Mouse (Mus musculus) heart, embryonic 11.5 days (tissue): ENCODE results near the gene 1700122O11Rik. TPM values are rescaled to one million over a fixed set of nuclear protein-coding genes. Genes with fewer than 3 reads are reported as not detected.

ENCODE experiments used
- ATAC-seq: fragments of 200-750 bp; cut with Nextera tagmentation; replicated peaks from 2 replicates; pipeline ENCODE4 v1.8.0; 2017; ENCODE audit warnings: moderate library complexity; ENCODE audit not compliant: insufficient number of reproducible peaks, low FRiP score, low TSS enrichment
- H3K27ac ChIP-seq: fragments of 300-500 bp; sonication (generic); 2 replicates; pipeline ENCODE4 v1.5.1; 2014; ENCODE audit warnings: mild to moderate bottlenecking, low read depth, low read length
- H3K27me3 ChIP-seq: fragments of 300-500 bp; sonication (generic); 2 replicates; pipeline ENCODE4 v1.6.1; 2014; ENCODE audit warnings: mild to moderate bottlenecking, low read length, mixed read lengths; ENCODE audit not compliant: control insufficient read depth, insufficient read depth
- H3K36me3 ChIP-seq: fragments of 300-500 bp; sonication (generic); 2 replicates; pipeline ENCODE4 v1.6.1; 2014; ENCODE audit warnings: mild to moderate bottlenecking, low read length, moderate library complexity, mixed read lengths; ENCODE audit not compliant: control insufficient read depth, insufficient read depth
- H3K4me1 ChIP-seq: fragments of 300-500 bp; sonication (generic); 2 replicates; pipeline ENCODE4 v1.6.1; 2014; ENCODE audit warnings: low read length; ENCODE audit not compliant: control insufficient read depth, insufficient read depth
- H3K4me2 ChIP-seq: fragments of 300-500 bp; sonication (generic); 2 replicates; pipeline ENCODE4 v1.6.1; 2014; ENCODE audit warnings: mild to moderate bottlenecking, moderate library complexity
- H3K4me3 ChIP-seq: fragments of 300-500 bp; sonication (generic); 2 replicates; pipeline ENCODE4 v1.5.1; 2014; ENCODE audit warnings: low read depth, low read length
- H3K9ac ChIP-seq: fragments of 300-500 bp; sonication (generic); 2 replicates; pipeline ENCODE4 v1.6.1; 2014; ENCODE audit warnings: mild to moderate bottlenecking, low read depth, low read length, moderate library complexity
- H3K9me3 ChIP-seq: fragments of 300-500 bp; sonication (generic); replicated peaks from 2 replicates; pipeline ENCODE4 v1.6.1; 2016; ENCODE audit warnings: low read length; ENCODE audit not compliant: control insufficient read depth
- WGBS: fragments of 180-500 bp; shearing (Covaris S2); extraction: QIAGEN DNeasy Blood & Tissue Kit; methylation state at CpG from one replicate; pipeline ENCODE4 v1.1.7; 2014; ENCODE audit not compliant: insufficient replicate concordance; 5-methylcytosine and 5-hydroxymethylcytosine counted together
- polyA plus RNA-seq: library from polyadenylated mRNA; unstranded; fragments of >200 nt; fragmentation: Nextera tagmentation; extraction: Ambion mirVana; gene quantifications from 2 replicates; pipeline ENCODE4 v1.2.1, GENCODE M21; 2014

Gene 1700122O11Rik
- not detected in 2 replicates for polyA plus RNA-seq

- no peak within 1 kb of the TSS for H3K4me3 ChIP-seq
- ATAC-seq: no peak
- 83% methylated on average over 2 of the region's 2 CpGs for WGBS
Observed at GRCm38 (mm10) chr17:48038193-48038592, at the start of gene 1700122O11Rik. Gene 1700122O11Rik, minus strand, starts transcription at chr17:48038293.

GRCm38 (mm10) chr17:48080626-48081025 lies 42.5 kb upstream of the 1700122O11Rik start:
- H3K9me3 ChIP-seq: no peaks in the 10 kb centered on the region
- H3K4me3 ChIP-seq: no peak overlapping the region
- no peak overlapping the region for H3K27ac ChIP-seq
- no peaks in the 10 kb centered on the region for H3K27me3 ChIP-seq
- no peaks in the 10 kb centered on the region for H3K36me3 ChIP-seq
- H3K9ac ChIP-seq: no peak overlapping the region
- 32% methylated on average over 3 of the region's 3 CpGs for WGBS
- H3K4me1 ChIP-seq: no peaks in the 10 kb centered on the region
- no peak overlapping the region for H3K4me2 ChIP-seq
- ATAC-seq: no peak

More at GRCm38 (mm10) chr17:48038193-48038592, at the start of gene 1700122O11Rik:
- Histone ChIP-seq H3K4me2 (peak within 1 kb of the TSS; percentile 60; the same call in 1 of the 2 replicates), H3K27me3 (no peaks in the 10 kb centered on the region), H3K4me1 (peaks cover 10% of the 10 kb centered on the region; the same call in 1 of the 2 replicates), H3K9me3 (no peaks in the 10 kb centered on the region), H3K27ac (no peak within 1 kb of the TSS), H3K9ac (no peak within 1 kb of the TSS), H3K36me3 (no peaks in the 10 kb centered on the region)

- Histone ChIP-seq H3K27me3 (no peaks in the 10 kb centered on the region), H3K9ac (no peak overlapping the region), H3K9me3 (peaks cover 3% of the 10 kb centered on the region; the same call in 1 of the 2 replicates), H3K27ac (no peak overlapping the region), H3K36me3 (no peaks in the 10 kb centered on the region), H3K4me2 (no peak overlapping the region), H3K4me1 (no peaks in the 10 kb centered on the region), H3K4me3 (no peak overlapping the region)
- 25% methylated on average over 5 of the region's 5 CpGs for WGBS
- no peak for ATAC-seq
Observed at GRCm38 (mm10) chr17:48067729-48068128, 29.6 kb upstream of the 1700122O11Rik start.

- Histone ChIP-seq H3K9me3 (peaks cover 3% of the 10 kb centered on the region; the same call in 1 of the 2 replicates), H3K9ac (no peak overlapping the region), H3K4me1 (no peaks in the 10 kb centered on the region), H3K27ac (no peak overlapping the region), H3K27me3 (no peaks in the 10 kb centered on the region), H3K36me3 (no peaks in the 10 kb centered on the region), H3K4me2 (no peak overlapping the region), H3K4me3 (no peak overlapping the region)
- 72% methylated on average over 10 of the region's 10 CpGs for WGBS
- ATAC-seq: no peak
Observed at GRCm38 (mm10) chr17:48067083-48067614, 29.1 kb upstream of the 1700122O11Rik start.

- no peaks in the 10 kb centered on the region for H3K27me3 ChIP-seq
- H3K4me3 ChIP-seq: no peak overlapping the region
- no peaks in the 10 kb centered on the region for H3K36me3 ChIP-seq
- ATAC-seq: no peak
- no peak overlapping the region for H3K4me2 ChIP-seq
- no peak overlapping the region for H3K9ac ChIP-seq
- H3K4me1 ChIP-seq: no peaks in the 10 kb centered on the region
- H3K27ac ChIP-seq: no peak overlapping the region
- WGBS: 35% methylated on average over 5 of the region's 5 CpGs
- no peaks in the 10 kb centered on the region for H3K9me3 ChIP-seq
Observed at GRCm38 (mm10) chr17:48065081-48065501, 27.0 kb upstream of the 1700122O11Rik start.

GRCm38 (mm10) chr17:48064196-48064843 lies 26.2 kb upstream of the 1700122O11Rik start:
- 42% methylated on average over 9 of the region's 10 CpGs for whole genome bisulfite sequencing
- Histone ChIP-seq H3K27me3 (no peaks in the 10 kb centered on the region; the same call in 1 of the 2 replicates), H3K27ac (no peak overlapping the region), H3K9ac (no peak overlapping the region), H3K9me3 (no peaks in the 10 kb centered on the region), H3K4me1 (no peaks in the 10 kb centered on the region), H3K4me3 (no peak overlapping the region), H3K4me2 (no peak overlapping the region), H3K36me3 (no peaks in the 10 kb centered on the region)
- no peak for ATAC-seq

- peaks cover 30% of the 10 kb centered on the region for H3K27me3 ChIP-seq
- H3K4me1 ChIP-seq: peaks cover 8% of the 10 kb centered on the region; the same call in 1 of the 2 replicates
- H3K27ac ChIP-seq: no peak overlapping the region
- ATAC-seq: no peak
- H3K36me3 ChIP-seq: no peaks in the 10 kb centered on the region
- WGBS: 2% methylated on average over 12 of the region's 12 CpGs
- H3K4me3 ChIP-seq: 0 out of 2 replicates have a peak overlapping the region, but pooled peaks have one; percentile 2
- no peaks in the 10 kb centered on the region for H3K9me3 ChIP-seq
- peak overlapping the region; percentile 37 for H3K4me2 ChIP-seq
- H3K9ac ChIP-seq: no peak overlapping the region
Observed at GRCm38 (mm10) chr17:48057382-48057781, 19.3 kb upstream of the 1700122O11Rik start.

GRCm38 (mm10) chr17:48055076-48055816 lies 17.2 kb upstream of the 1700122O11Rik start:
- Histone ChIP-seq H3K36me3 (no peaks in the 10 kb centered on the region), H3K9me3 (no peaks in the 10 kb centered on the region), H3K4me3 (no peak overlapping the region), H3K4me1 (peaks cover 8% of the 10 kb centered on the region; the same call in 1 of the 2 replicates), H3K27ac (no peak overlapping the region), H3K9ac (no peak overlapping the region), H3K4me2 (no peak overlapping the region), H3K27me3 (peaks cover 30% of the 10 kb centered on the region)
- 42% methylated on average over 19 of the region's 20 CpGs for WGBS
- no peak for ATAC-seq
